Mouse (Mus musculus): ENCODE data around the gene Ppp1r13l.

DNA sequence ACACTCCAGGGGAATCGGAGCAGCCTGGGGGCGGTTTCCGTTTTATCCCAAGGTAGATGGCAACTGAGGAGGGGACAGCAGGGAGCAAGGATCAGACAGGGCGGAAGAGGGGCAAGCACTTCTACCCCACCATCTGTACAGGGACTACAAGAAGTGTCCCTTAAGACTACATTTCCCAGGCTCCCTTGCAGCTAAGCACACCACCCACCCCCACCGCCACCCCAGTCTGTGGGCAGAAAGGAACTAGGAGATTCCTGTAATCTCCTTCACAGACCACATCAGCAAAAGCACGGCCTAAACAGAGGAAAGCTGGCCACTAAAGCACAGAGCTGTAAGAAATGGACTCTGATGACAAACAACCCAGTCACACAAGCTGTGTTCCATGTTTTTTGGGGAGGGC, 66.8 kb downstream of the Ppp1r13l start:
- TF ChIP-seq CTCF (IDR thresholded peaks at IDR 0.05; ENCODE audit: extremely low read depth, insufficient read depth, low read length) (no peak), POLR2A (IDR thresholded peaks at IDR 0.05; ENCODE audit: extremely low read depth, insufficient read depth, low read length) (no peak)

Measured in cortical plate, adult 2 months (tissue).